Comparison of ENCODE assay signal across 8 mouse cellular contexts in genomic region chr3:144453701-144454430, GRCm38 (mm10).
DNase-seq lines count a peak whose midpoint lies in the region; ATAC-seq and TF ChIP-seq lines count a peak whose summit lies in the region.

No protein-coding gene starts in this region.

- H3K27ac ChIP-seq in heart, embryonic 15.5 days: no peak overlapping the region
- H3K27ac ChIP-seq in kidney, postnatal 0 days: no peak overlapping the region
- no peak overlapping the region for H3K27ac ChIP-seq in lung, postnatal 0 days (ENCODE audit: low read length)

- ATAC-seq in frontal cortex, adult (ENCODE audit: low TSS enrichment): peak; percentile 68
- ATAC-seq in heart, embryonic 15.5 days (replicated peaks; ENCODE audit: insufficient number of reproducible peaks, insufficient read depth, low FRiP score, low read depth): peak; percentile 66; the same call in 1 of the 2 replicates
- peak; percentile 43; the same call in 1 of the 2 replicates for ATAC-seq in kidney, postnatal 0 days (replicated peaks; ENCODE audit: low FRiP score, low read depth)
- ATAC-seq in lung, postnatal 0 days: peak; percentile 68

- no peak for DNase-seq in frontal cortex, postnatal 25 days (ENCODE audit: low spot score in 2 of 2)
- peak; percentile 65 for DNase-seq in MEL-GATA-1-ER (ENCODE audit: extremely low read depth, low read depth)
- DNase-seq in embryo, embryonic 10 days (ENCODE audit: low spot score): peak; percentile 87
- peak; percentile 92 for DNase-seq in kidney, postnatal 0 days (ENCODE audit: low spot score)
- peak; percentile 90 for DNase-seq in lung, postnatal 0 days (ENCODE audit: low spot score)
- DNase-seq in retina, postnatal 7 days (ENCODE audit: low read depth, low spot score): peak; percentile 60

- H3K4me3 ChIP-seq in heart, embryonic 15.5 days: no peak overlapping the region
- no peak overlapping the region for H3K4me3 ChIP-seq in kidney, postnatal 0 days (replicated peaks; ENCODE audit: low read depth, low read length)
- H3K4me3 ChIP-seq in lung, postnatal 0 days (ENCODE audit: low read depth, low read length): no peak overlapping the region

- H3K4me2 ChIP-seq in heart, embryonic 15.5 days: no peak overlapping the region
- H3K4me2 ChIP-seq in kidney, postnatal 0 days (ENCODE audit: low read length): no peak overlapping the region
- H3K4me2 ChIP-seq in lung, postnatal 0 days (replicated peaks; ENCODE audit: low read depth, low read length): no peak overlapping the region

- no peak overlapping the region for H3K9ac ChIP-seq in heart, embryonic 15.5 days
- no peak overlapping the region for H3K9ac ChIP-seq in kidney, postnatal 0 days (ENCODE audit: low read depth, low read length)
- no peak overlapping the region for H3K9ac ChIP-seq in lung, postnatal 0 days (replicated peaks; ENCODE audit: low read depth)

- no peak for TF ChIP-seq EP300 in lung, postnatal 0 days (IDR thresholded peaks at IDR 0.05)

- no peaks in the 10 kb centered on the region for H3K9me3 ChIP-seq in heart, embryonic 15.5 days (replicated peaks)
- no peaks in the 10 kb centered on the region for H3K9me3 ChIP-seq in kidney, postnatal 0 days (replicated peaks; ENCODE audit: low read length)
- no peaks in the 10 kb centered on the region for H3K9me3 ChIP-seq in lung, postnatal 0 days (ENCODE audit: low read length)

- H3K27me3 ChIP-seq in heart, embryonic 15.5 days: no peaks in the 10 kb centered on the region
- no peaks in the 10 kb centered on the region for H3K27me3 ChIP-seq in kidney, postnatal 0 days (ENCODE audit: insufficient read depth, low read length)
- no peaks in the 10 kb centered on the region for H3K27me3 ChIP-seq in lung, postnatal 0 days (replicated peaks; ENCODE audit: insufficient read depth, low read length)

- H3K4me1 ChIP-seq in heart, embryonic 15.5 days (replicated peaks): no peaks in the 10 kb centered on the region
- H3K4me1 ChIP-seq in kidney, postnatal 0 days (replicated peaks; ENCODE audit: insufficient read depth, low read length): no peaks in the 10 kb centered on the region
- H3K4me1 ChIP-seq in lung, postnatal 0 days (ENCODE audit: insufficient read depth, low read depth, low read length): no peaks in the 10 kb centered on the region

- TF ChIP-seq CTCF in kidney, postnatal 0 days (IDR thresholded peaks at IDR 0.05; ENCODE audit: low read depth): peak; percentile 97
- peak; percentile 96 for TF ChIP-seq CTCF in lung, postnatal 0 days (IDR thresholded peaks at IDR 0.05)

- 47% methylated on average over 19 of the region's 19 CpGs for WGBS in heart, embryonic 15.5 days
- WGBS in kidney, postnatal 0 days: 67% methylated on average over 19 of the region's 19 CpGs
- 53% methylated on average over 19 of the region's 19 CpGs for WGBS in lung, postnatal 0 days

- H3K36me3 ChIP-seq in heart, embryonic 15.5 days: no peaks in the 10 kb centered on the region
- 0 out of 2 replicates have a peak, but pooled peaks cover 3% of the 10 kb centered on the region for H3K36me3 ChIP-seq in kidney, postnatal 0 days (ENCODE audit: insufficient read depth, low read length)
- H3K36me3 ChIP-seq in lung, postnatal 0 days (ENCODE audit: insufficient read depth, low read length): no peaks in the 10 kb centered on the region

Comparison
In these comparisons a context has a peak if more than half of its experiments do, and no peak if none do; other contexts are left out.
1. DNase-seq: peak in MEL-GATA-1-ER (single experiment), embryo, embryonic 10 days (single experiment), kidney, postnatal 0 days (single experiment), lung, postnatal 0 days (single experiment) and retina, postnatal 7 days (single experiment); none in frontal cortex, postnatal 25 days (0 of 2).
2. Peak in every context shown above with its lines, with median percentiles within 50 percentile points of each other: ATAC-seq.